Mouse (Mus musculus) embryonic fibroblast, embryonic 13.5 days (primary cell): ENCODE results near the gene Ptpn21.

ENCODE experiments used
- CTCF ChIP-seq: IDR thresholded peaks from 2 replicates; pipeline ENCODE4 v1.5.1; 2011; ENCODE audit warnings: mild to moderate bottlenecking, control low read depth, low read length, moderate library complexity, borderline replicate concordance; ENCODE audit not compliant: insufficient read depth
- POLR2A ChIP-seq: IDR thresholded peaks from 2 replicates; pipeline ENCODE4 v1.6.1; 2011; ENCODE audit warnings: low read depth, mild to moderate bottlenecking, control low read depth, low read length, moderate library complexity

DNA sequence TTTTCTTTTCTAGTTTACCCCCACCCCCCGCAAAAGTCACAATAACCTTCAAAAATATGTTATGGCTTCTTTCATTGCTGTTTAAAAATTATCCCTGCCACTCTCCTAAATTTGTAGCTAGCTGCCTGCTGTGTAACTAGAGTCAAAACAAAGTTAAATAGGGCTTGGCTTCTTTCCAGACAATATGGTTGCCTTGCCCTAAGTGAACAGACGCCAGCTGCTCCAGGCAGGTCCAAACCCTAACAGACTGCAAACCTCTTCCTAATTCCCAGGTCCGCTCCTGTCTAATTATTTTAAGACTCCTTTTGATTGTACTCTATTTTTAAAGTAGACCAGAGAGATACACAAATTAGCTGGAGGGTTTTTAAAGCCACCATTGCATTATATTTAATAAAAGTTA, 16.6 kb downstream of the Ptpn21 start:
- TF ChIP-seq CTCF (no peak), POLR2A (no peak)
